Mouse (Mus musculus): ENCODE data around the gene Sema4b. TPM values are rescaled to one million over a fixed set of nuclear protein-coding genes. Genes with fewer than 3 reads are reported as not detected.

The Sema4b gene
- polyA plus RNA-seq, 1 experiment from 2014 or later, result 11.6 TPM

GRCm38 (mm10) chr7:80208026-80208642 lies 21.5 kb downstream of the Sema4b start:
- Histone ChIP-seq H3K4me3 (ENCODE audit: low read depth, low read length) (no peak overlapping the region), H3K9ac (replicated peaks; ENCODE audit: low read depth) (no peak overlapping the region), H3K27me3 (replicated peaks; ENCODE audit: insufficient read depth, low read length) (no peaks in the 10 kb centered on the region), H3K9me3 (ENCODE audit: low read length) (no peaks in the 10 kb centered on the region), H3K4me1 (ENCODE audit: insufficient read depth, low read depth, low read length) (peaks cover 34% of the 10 kb centered on the region), H3K4me2 (replicated peaks; ENCODE audit: low read depth, low read length) (peak overlapping the region; percentile 12), H3K36me3 (ENCODE audit: insufficient read depth, low read length) (no peaks in the 10 kb centered on the region), H3K27ac (ENCODE audit: low read length) (peak overlapping the region; percentile 83)
- TF ChIP-seq CTCF (IDR thresholded peaks at IDR 0.05), result no peak
- TF ChIP-seq EP300 (IDR thresholded peaks at IDR 0.05), result peak; percentile 78
- 42% methylated on average over 18 of the region's 18 CpGs for WGBS
- ATAC-seq, result peak; percentile 78
- peak; percentile 83 for DNase-seq (ENCODE audit: low spot score)

- H3K9me3 ChIP-seq (ENCODE audit: low read length), result no peaks in the 10 kb centered on the region
- no peaks in the 10 kb centered on the region for H3K27me3 ChIP-seq (replicated peaks; ENCODE audit: insufficient read depth, low read length)
- DNase-seq (ENCODE audit: low spot score), result peak; percentile 89
- 29% methylated on average over 10 of the region's 10 CpGs for WGBS
- peak overlapping the region; percentile 83 for H3K27ac ChIP-seq (ENCODE audit: low read length)
- H3K4me3 ChIP-seq (ENCODE audit: low read depth, low read length), result no peak overlapping the region
- H3K4me1 ChIP-seq (ENCODE audit: insufficient read depth, low read depth, low read length), result peaks cover 34% of the 10 kb centered on the region
- peak; percentile 84 for ATAC-seq
- no peaks in the 10 kb centered on the region for H3K36me3 ChIP-seq (ENCODE audit: insufficient read depth, low read length)
- TF ChIP-seq CTCF (IDR thresholded peaks at IDR 0.05) (no peak), EP300 (IDR thresholded peaks at IDR 0.05) (peak; percentile 66)
- H3K9ac ChIP-seq (replicated peaks; ENCODE audit: low read depth), result no peak overlapping the region
- peak overlapping the region; percentile 34 for H3K4me2 ChIP-seq (replicated peaks; ENCODE audit: low read depth, low read length)
These were observed 22.2 kb downstream of the Sema4b start for GRCm38 (mm10) chr7:80208738-80209430.

GRCm38 (mm10) chr7:80209669-80210068 lies 23.0 kb downstream of the Sema4b start:
- TF ChIP-seq EP300 (IDR thresholded peaks at IDR 0.05), result no peak
- peaks cover 34% of the 10 kb centered on the region for H3K4me1 ChIP-seq (ENCODE audit: insufficient read depth, low read depth, low read length)
- no peak overlapping the region for H3K4me3 ChIP-seq (ENCODE audit: low read depth, low read length)
- no peaks in the 10 kb centered on the region for H3K9me3 ChIP-seq (ENCODE audit: low read length)
- peak overlapping the region; percentile 83 for H3K27ac ChIP-seq (ENCODE audit: low read length)
- 48% methylated on average over 6 of the region's 6 CpGs for WGBS
- DNase-seq (ENCODE audit: low spot score) (peak; percentile 47), ATAC-seq (no peak)
- H3K4me2 ChIP-seq (replicated peaks; ENCODE audit: low read depth, low read length), result peak overlapping the region; percentile 34; the same call in 1 of the 2 replicates
- H3K9ac ChIP-seq (replicated peaks; ENCODE audit: low read depth), result no peak overlapping the region
- H3K27me3 ChIP-seq (replicated peaks; ENCODE audit: insufficient read depth, low read length), result no peaks in the 10 kb centered on the region
- no peaks in the 10 kb centered on the region for H3K36me3 ChIP-seq (ENCODE audit: insufficient read depth, low read length)

GRCm38 (mm10) chr7:80210982-80211381 lies 24.3 kb downstream of the Sema4b start:
- no peak overlapping the region for H3K9ac ChIP-seq (replicated peaks; ENCODE audit: low read depth)
- no peak overlapping the region for H3K4me2 ChIP-seq (replicated peaks; ENCODE audit: low read depth, low read length)
- no peaks in the 10 kb centered on the region for H3K9me3 ChIP-seq (ENCODE audit: low read length)
- TF ChIP-seq EP300 (IDR thresholded peaks at IDR 0.05) (no peak), CTCF (IDR thresholded peaks at IDR 0.05) (no peak)
- H3K27ac ChIP-seq (ENCODE audit: low read length), result no peak overlapping the region
- H3K4me3 ChIP-seq (ENCODE audit: low read depth, low read length), result no peak overlapping the region
- no peak for ATAC-seq
- no peaks in the 10 kb centered on the region for H3K36me3 ChIP-seq (ENCODE audit: insufficient read depth, low read length)
- no peaks in the 10 kb centered on the region for H3K27me3 ChIP-seq (replicated peaks; ENCODE audit: insufficient read depth, low read length)
- 89% methylated on average over 4 of the region's 4 CpGs for WGBS
- H3K4me1 ChIP-seq (ENCODE audit: insufficient read depth, low read depth, low read length), result peaks cover 33% of the 10 kb centered on the region
- DNase-seq (ENCODE audit: low spot score), result no peak

- DNase-seq (ENCODE audit: low spot score) (no peak), ATAC-seq (no peak)
- Histone ChIP-seq H3K27me3 (replicated peaks; ENCODE audit: insufficient read depth, low read length) (no peaks in the 10 kb centered on the region), H3K9me3 (ENCODE audit: low read length) (no peaks in the 10 kb centered on the region), H3K4me1 (ENCODE audit: insufficient read depth, low read depth, low read length) (peaks cover 11% of the 10 kb centered on the region; the same call in 1 of the 2 replicates), H3K9ac (replicated peaks; ENCODE audit: low read depth) (no peak overlapping the region), H3K4me2 (replicated peaks; ENCODE audit: low read depth, low read length) (no peak overlapping the region), H3K4me3 (ENCODE audit: low read depth, low read length) (no peak overlapping the region), H3K27ac (ENCODE audit: low read length) (no peak overlapping the region), H3K36me3 (ENCODE audit: insufficient read depth, low read length) (no peaks in the 10 kb centered on the region)
- 78% methylated on average over 7 of the region's 7 CpGs for WGBS
- no peak for TF ChIP-seq EP300 (IDR thresholded peaks at IDR 0.05)
- no peak for TF ChIP-seq CTCF (IDR thresholded peaks at IDR 0.05)
These were observed 27.0 kb downstream of the Sema4b start for GRCm38 (mm10) chr7:80213604-80214003.

- 82% methylated on average over 8 of the region's 8 CpGs for WGBS
- Histone ChIP-seq H3K4me2 (replicated peaks; ENCODE audit: low read depth, low read length) (no peak overlapping the region), H3K4me3 (ENCODE audit: low read depth, low read length) (no peak overlapping the region), H3K9me3 (ENCODE audit: low read length) (no peaks in the 10 kb centered on the region), H3K27ac (ENCODE audit: low read length) (no peak overlapping the region), H3K27me3 (replicated peaks; ENCODE audit: insufficient read depth, low read length) (no peaks in the 10 kb centered on the region), H3K36me3 (ENCODE audit: insufficient read depth, low read length) (no peaks in the 10 kb centered on the region), H3K9ac (replicated peaks; ENCODE audit: low read depth) (no peak overlapping the region), H3K4me1 (ENCODE audit: insufficient read depth, low read depth, low read length) (peaks cover 6% of the 10 kb centered on the region; the same call in 1 of the 2 replicates)
- ATAC-seq (no peak), DNase-seq (ENCODE audit: low spot score) (no peak)
- TF ChIP-seq EP300 (IDR thresholded peaks at IDR 0.05) (no peak), CTCF (IDR thresholded peaks at IDR 0.05) (no peak)
These were observed 27.8 kb downstream of the Sema4b start for GRCm38 (mm10) chr7:80214459-80214858.
